Mouse (Mus musculus): ENCODE results near the gene Pcbp1.
"Not testable (repeated sequence)": the region's sequence is repeated elsewhere in the genome, so short reads cannot be mapped to it uniquely, and the experiment has no call there.

Pcbp1 gene

DNA sequence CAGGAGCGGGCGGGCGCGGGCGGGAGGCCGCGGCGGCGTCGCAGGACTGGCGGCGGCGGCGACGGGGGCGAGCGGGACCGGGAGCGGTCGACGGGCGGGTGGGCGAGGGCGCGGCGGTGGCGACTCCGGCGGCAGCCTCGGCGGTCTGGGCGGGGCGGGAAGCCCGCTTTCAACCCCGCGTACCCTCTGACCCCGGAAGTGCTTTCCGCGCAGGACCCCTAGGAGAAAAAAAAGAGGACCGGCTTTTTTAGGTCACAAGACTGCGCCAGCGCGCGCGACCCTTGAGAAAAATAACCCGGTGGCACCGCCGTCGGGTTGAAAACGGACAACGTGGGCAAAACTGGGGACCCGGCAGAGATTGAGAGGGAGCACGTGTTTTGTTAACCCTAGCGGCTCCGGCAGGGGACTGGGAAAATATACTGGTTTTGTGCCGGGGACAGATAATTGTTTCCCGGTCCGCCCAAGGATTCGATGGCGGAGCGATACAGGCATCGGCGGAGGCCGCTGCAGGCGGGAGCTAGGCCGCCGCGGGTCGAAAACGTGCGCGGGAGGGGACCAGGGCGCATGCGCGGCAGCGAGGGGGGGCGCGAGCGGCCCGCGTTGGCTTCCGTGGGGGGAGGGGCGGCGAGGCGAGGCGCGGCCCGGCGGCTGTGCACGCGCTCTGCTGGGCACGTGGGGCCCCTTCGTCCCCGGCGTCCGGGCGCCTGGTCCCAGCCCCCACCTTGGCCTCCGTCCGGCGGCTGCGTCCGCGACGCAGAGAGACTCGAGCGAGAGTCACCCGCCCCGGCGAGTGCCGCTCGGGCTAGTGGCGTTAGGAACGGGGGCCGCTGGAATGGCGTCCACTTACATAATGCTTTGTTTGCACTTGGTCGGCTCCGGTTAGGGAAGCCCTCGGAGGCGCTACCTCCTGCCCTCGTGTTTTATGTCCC lies at the start of gene Pcbp1:
TSS of gene Pcbp1 (minus strand) at position 290 of the 929 bp plus-strand sequence.
- peak; percentile 95 to 98 for DNase-seq (ENCODE audit: low spot score in 2 of 2)

DNA sequence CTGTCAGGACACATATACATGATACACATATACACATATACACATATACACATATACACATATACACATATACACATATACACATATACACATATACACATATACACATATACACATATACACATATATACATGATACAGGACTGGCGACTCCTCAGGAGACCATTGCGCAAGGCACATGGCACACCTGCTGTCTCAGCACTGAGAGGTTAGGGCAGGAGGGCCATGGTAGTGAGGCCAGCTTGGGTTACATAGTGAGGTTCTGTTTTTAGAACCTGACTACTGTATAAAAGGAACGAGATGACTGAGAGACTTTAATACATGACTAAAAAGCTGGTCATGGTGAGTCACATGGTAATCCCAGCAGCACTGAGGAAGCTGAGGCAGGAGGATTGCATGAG lies 48.4 kb upstream of the Pcbp1 start:
- no peak for DNase-seq (ENCODE audit: low spot score in 2 of 2)

DNA sequence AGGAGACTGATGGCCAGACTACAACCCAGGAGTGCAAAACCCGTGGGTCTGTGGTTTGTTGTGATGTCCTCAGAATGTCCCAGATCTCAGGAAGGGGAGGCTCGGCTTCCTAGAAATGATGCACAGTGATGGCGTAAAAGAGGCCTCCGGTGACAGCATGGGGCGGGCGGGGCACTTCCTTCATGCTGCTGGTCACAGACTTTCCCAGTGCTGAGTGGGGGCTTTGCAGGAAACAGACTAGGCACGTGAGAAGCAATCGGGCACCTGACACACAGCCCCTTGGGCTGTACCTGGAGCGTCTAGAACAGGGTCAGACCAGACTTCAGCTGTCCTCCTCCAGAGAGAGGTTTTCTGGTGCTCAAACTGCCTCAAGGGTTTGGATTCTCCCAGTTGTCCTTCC lies 44.7 kb upstream of the Pcbp1 start:
- no peak for DNase-seq (ENCODE audit: low spot score in 2 of 2)

DNA sequence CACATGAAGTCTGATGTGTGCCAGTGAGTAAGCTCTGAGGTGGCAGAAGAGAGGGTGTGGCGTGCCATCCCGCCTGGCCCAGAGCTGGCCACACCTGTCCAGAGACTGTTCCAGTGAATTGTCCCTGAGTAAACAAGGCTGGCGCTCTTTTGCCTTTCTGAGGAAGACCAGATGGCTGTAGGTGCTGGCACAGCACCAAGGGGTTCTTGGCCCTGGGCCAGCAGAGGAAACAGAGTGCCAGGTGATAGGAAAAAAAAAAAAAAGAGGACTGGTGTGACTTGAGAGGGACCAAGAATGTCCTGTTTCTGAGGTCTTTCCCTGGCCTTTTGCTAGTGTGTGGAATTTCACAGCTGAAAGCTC lies 43.3 kb upstream of the Pcbp1 start:
- DNase-seq (ENCODE audit: low spot score in 2 of 2) = no peak

DNA sequence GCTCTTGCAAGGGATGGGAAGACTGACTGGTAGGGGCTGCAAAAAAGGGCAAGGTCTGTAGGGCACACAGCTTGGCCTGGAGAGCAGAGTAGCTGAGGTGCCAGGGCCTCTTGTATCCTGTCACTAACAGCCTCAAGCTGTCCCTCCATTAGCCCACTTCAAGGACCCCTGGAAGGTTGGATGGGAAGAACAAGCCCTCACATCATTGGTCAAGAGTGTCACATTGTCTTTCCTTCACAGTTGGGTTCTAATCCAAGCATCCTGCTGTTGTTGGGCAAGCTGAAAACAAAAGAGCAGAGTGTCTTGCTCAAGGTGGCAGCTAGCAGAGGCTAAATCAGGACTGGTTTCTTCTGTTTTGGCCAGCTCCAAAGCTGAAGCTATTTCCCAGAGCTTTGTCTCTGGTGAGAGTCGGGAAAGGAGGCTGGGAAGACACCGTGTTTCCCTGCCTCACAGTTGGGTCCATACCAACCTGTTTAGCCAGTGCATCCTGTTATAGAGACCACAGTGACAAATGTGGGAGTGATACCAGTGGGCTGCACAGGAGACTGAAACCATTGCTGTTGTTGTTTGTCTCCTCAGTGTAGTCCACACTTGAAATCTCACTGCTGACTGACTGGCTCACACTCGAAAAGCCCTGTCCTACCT lies 42.8 kb upstream of the Pcbp1 start:
- DNase-seq (ENCODE audit: low spot score in 2 of 2) = no peak

DNA sequence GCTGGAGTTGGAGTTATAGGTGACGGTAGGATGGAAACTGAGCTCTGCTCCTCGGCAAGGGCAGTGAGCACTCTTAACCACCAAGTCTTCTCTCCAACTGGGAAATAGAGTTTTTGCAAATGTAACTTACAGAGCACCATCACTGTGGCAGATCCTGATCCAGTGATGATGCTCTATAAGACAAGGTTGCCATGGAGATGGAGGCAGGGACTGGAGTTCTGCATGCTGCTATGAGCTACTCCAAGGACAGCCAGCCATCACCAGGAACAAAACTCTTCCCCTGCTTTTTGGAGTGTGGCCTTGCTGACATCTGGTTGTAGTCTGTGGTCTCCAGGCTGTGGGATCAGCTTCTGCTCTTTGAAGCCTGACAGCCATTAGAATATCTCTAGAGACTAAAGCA lies 39.7 kb upstream of the Pcbp1 start:
- DNase-seq (ENCODE audit: low spot score in 2 of 2) = no peak

DNA sequence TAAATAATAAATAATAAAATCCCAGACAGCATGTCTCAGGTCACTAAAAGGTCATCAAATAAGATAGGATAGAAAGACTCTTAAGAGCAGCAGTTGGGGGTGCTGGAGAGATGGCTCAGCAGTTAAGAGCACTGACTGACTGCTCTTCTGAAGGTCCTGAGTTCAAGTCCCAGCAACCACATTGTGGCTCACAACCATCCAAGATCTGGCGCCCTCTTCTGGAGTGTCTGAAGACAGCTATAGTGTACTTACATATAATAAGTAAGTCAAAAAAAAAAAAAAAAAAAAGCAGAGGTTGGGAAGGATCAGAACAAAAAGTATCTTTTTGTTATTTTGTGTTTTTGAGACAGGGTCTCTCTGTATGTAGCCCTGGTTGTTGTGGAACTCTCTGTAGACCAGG lies 31.1 kb upstream of the Pcbp1 start:
- DNase-seq (ENCODE audit: low spot score in 2 of 2) = not testable (repeated sequence)

DNA sequence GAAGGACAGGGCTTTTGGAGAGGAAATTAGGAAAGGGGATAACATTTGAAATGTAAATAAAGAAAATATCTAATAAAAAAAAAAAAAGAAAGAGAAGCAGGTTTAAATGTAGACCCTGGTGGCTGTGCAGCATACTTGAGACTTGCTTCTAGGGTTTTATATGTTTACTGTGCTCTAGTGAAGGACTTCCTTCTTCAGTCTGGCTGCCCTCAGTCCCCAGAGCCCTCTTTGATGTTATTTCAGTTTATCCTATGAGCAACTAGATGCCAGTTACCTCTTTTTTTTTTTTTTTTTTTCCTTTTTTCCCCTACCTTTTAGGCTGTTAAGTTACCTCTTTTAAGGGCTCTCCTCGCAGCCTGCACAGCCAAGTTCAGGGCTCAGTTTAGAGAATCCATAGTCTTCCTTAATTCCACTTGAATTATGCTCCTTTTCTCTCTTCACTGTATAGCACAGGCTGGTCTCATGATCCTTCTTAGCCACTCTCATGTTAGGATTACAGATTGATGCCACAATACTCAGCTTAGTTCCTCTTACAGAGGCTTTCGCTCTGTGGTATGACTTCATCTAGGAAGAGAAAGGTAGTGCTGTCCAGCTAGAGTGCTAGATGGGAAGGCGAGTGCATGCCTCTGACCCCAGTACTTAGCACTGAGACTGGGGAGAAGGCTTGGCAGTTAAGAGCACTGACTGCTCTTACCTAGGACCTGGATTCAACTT lies 30.4 kb upstream of the Pcbp1 start:
- DNase-seq (ENCODE audit: low spot score in 2 of 2) = no peak

DNA sequence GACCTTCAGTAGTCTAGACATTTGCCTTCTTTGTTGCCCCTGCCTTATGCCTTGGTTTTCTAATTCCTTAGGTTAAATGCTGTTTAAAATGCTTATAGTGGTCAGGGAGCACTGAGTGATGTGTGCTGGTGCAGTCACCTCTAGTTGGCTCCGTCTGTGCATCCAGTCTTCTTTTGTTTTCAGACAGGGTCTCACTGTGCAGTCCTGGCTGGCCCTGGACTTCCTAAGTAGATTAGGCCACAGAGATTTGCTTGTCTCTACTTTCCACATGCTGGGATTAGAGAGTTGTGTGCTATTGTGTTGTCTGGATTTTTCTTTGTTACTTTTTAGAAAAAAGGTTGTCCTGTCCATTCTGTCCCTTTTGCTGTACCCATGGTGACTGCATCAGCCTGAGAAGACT lies 24.5 kb upstream of the Pcbp1 start:
- DNase-seq (ENCODE audit: low spot score in 2 of 2) = no peak

DNA sequence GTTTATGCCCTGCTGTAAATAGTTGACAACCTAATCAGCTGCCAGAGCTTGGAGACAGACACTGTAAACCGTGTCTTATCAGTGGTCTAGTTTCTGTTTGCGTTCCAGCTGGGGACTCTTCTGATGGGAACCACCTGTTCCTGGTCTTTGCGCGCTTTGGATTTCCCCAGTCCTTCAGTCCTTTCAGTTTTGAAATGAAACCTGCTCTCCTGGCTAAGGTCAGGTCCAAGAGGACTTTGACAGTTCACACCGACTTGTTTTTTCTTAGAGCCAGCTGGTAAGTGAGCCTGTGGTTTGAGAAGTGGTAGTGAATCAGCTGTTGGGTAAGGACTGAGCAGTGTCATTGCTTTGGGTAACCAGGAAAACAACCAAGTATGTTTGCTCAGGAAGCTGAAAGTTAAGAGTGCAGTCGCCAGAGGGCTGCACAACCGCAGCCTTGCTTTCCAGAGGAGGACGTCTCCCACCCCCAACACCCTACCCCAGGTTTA lies 21.8 kb upstream of the Pcbp1 start:
- DNase-seq (ENCODE audit: low spot score in 2 of 2) = no peak

DNA sequence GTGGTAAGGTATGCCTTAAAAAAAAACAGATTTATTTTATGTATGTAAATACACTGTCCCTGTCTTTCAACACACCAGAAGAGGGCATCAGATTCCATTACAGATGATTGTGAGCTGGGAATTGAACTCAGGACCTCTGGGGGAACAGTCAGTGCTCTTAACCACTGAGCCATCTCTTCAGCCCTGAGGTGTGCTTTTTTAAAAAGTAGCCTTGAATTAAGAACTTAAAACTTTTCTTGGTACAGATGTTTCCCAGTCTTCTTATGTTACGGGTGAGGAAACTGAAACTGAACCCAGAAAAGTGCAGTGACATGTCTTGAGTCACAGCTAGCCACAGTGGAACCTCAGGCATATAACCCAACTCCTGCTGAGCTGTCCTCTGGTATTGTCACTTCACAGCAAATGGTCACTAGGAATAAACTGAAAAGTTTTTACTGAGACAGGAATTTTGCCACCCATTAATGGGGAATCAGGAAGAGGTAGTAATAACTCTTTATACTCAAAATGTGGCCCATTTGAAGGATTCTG lies 21.2 kb upstream of the Pcbp1 start:
- no peak for DNase-seq (ENCODE audit: low spot score in 2 of 2)

DNA sequence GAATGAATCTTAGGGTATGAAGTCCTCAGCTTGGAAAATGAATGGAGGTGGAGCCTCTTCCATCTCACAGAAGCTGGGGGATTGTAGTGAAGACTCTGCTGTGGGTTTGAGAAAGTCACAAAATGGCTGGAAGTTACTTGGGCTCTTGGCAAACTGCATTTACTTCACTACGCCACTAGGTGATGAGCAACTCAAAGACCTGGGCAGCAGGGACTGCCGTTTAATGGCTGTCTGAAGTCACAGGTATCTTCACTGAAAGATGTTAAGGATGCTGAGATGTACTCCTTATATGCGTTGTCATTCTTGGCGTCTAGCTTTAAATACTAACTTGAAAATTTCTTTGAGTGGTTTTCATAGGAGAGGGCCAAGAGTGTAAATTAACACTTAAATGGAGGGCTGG lies 19.1 kb upstream of the Pcbp1 start:
- DNase-seq (ENCODE audit: low spot score in 2 of 2) = no peak

DNA sequence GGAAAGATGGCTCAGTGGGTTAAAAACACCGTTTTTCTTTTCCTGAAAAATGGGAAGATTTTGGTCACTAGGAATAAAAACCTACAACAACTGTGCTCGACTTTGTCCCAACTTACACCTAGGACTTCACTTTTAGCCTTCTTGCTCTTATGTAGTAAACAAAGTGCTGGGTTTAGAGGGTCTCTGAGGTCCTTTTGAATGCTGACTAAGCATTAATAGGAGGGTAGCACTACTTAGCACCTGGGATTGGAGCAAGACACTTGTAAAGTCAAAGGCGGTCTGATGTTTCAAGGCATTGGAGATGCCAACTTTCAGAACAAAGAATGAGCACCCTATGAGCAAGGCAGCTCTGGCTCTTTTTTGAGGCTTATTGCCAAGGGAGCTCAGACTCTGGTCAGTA lies 17.7 kb upstream of the Pcbp1 start:
- DNase-seq (ENCODE audit: low spot score in 2 of 2) = no peak

DNA sequence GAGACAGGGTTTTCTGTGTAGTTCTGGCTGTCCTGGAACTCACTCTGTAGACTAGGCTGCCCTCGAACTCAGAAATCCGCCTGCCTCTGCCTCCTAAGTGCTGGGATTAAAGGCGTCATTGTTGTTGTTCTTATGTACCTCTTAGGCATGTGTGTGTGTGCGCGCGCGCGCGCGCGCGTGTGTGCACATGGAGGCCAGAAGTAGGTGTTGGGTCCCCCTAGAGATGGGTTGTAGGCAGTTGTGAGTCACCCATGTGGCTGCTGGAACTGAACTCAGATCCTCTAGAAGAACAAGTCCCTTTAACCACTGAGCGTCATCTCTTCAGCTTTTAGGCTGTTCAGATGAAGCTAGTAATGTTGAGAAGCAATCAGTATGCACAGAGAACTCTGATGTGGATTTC lies 16.9 kb upstream of the Pcbp1 start:
- no peak for DNase-seq (ENCODE audit: low spot score in 2 of 2)

DNA sequence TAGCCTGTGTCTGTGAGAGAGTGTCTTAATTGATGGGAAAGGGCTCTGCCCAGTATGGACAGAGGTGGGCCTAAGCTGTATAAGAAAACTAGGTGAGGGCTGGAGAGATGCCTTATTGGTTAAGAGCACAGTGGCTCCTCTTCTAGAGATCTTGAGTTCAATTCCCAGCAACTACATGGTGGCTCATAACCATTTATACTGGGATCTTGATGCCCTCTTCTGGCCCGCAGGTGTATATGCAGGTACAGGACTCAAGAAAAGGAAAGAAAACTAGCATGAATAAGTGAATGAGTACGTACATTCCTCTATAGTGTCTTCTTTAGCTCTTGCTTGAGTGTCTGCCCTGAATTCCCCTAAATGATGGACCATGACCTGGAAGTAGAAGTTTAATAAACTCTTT lies 15.5 kb upstream of the Pcbp1 start:
- no peak for DNase-seq (ENCODE audit: low spot score in 2 of 2)

DNA sequence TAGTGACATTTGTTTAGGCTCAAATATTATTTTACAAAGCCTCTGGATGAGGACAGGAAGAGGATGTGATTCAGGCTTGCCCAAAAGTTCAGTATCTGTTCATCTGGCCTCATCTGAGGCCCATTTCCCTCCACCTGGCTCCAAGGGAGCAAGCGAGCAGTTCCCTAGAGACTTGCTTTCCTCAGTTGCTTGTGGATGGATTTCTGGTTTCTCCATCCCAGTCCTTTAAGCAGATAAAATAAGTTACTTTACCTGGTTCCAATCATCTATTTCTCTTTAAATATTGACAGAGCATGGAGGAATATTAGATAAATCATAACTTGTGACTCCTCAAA lies 2.3 kb upstream of the Pcbp1 start:
- no peak for DNase-seq (ENCODE audit: low spot score in 2 of 2)

DNA sequence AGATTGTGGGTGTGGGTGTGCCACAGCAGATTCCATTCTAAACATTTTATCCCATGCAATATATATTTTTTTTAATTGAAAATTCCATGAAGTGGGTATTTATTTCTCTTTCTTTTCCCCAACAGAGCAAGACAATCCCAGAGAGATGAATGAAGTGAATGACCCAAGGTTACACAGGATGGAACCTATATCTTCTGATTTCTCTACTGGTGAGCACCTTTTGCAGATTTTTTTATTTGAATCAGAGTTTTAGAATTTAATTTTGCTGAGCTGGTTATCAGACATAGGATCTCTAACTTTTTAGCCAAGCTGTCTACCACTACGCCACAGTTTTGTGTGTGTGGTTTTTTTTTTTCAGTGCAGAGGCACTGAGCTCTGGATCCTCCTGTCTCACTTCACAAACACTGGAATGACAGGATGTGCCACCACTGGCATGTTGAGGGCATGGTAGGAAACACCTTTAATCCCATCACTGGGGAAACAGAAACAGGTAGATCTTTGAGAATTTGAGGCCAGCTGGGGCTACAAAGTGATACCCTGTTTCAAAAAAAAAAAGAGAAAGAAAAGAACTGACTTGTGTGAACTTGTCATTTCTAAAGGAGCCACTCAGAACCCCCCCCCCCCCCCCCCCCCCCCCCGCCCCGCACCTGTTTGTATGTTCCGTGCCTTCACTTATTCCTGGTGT lies 1.8 kb upstream of the Pcbp1 start:
- DNase-seq (ENCODE audit: low spot score in 2 of 2) = no peak

DNA sequence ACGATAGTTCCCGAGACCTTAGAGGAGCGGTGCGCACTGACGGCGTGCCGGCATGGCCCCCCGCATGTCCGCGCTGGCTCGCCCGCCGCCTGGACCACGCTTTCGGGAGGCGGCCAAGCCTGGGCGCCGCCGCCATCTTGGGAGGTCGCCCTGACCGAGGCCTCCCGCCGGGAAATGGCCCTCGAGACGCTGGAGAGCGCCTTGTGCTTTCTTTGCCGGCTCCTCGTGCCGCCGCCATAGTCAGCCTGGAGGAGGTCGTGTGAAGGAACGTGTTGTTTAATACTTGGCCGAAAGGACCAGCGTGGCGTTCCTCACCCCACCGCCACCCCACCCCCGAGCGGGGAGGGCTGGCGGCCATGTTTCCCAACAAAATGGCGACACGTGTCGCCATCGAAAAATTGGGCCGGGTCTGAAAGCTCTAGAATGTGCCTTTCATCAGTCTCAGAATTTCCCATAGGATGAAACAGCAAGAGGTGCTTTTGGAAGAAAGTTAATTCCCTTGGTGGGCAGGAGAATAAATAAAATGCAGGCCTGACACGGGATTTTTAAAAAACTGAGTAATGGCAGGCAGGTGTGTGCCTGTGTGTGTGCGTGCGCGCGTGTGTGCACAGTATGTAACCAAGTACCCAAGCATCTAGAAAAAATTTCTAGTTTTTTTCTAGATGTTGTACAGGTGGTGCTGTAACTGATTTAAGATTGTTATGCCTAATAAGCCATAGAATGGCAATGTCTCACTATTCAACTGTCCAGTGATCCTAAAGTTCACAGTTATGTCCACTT lies 1.0 kb upstream of the Pcbp1 start:
- DNase-seq (ENCODE audit: low spot score in 2 of 2) = peak; percentile 63 to 72

DNA sequence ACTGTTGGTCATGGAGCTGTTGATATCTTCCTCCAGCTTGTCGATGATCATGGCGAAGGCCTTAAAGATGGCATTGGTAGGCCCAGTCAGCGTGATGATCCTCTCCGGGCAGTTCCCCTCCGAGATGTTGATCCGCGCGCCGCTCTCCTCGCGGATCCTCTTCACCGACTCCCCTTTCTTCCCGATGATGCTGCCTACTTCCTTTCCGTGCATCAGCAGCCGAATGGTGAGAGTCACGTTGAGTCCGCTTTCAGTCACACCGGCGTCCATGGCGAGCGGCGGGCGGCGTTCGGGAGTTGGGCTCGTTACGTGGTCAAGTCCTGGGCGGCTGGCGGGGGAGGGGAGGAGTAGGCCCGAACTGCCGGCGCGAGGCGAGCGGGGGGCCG lies 482 bp downstream of the Pcbp1 start:
- DNase-seq (ENCODE audit: low spot score in 2 of 2) = no peak

DNA sequence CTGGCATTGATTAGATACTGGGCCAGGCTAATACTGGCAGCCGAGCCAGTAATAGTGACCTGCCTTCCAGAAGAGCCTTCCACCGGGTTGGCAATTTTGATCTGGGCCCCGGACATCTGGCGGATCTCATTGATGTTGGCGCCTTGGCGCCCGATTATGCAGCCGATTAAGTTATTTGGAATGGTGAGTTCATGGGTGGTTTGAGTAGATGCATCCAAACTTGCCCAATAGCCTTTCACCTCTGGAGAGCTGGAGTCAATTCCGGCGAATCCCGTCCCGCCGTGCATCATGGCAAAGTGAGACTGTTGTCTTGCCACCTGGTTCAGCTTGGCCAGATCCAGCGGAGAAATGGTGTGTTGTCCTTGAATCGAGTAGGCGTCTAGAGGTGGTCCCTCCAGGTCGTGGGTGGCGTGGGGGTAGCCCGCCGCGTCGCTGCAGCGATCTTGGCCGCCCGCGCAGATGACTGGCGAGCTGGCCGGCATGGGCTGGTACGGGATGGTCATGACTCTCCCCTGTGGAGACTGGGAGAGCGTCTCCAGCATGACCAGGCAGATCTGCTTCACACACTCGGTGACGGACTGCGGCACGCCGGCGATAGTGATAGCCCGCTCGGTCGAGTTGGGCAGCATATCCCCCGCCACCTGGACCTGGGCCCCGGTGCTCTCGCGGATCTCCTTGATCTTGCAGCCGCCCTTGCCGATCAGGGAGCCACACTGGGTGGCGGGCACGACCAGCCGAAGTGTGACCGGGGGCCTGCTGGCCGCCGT lies 1.1 kb downstream of the Pcbp1 start:
- peak; percentile 46 to 53 for DNase-seq (ENCODE audit: low spot score in 2 of 2)

Measured in spleen, postnatal 14 days (tissue).